Mouse (Mus musculus): ENCODE measurements around the gene Canx. TPM values are rescaled to one million over a fixed set of nuclear protein-coding genes. Genes with fewer than 3 reads are reported as not detected.
A peak's percentile ranks its signal among the peaks of the same experiment; 100 is the strongest.

The Canx gene
- total RNA-seq, 1 experiment from 2014 or later, result 1,241 TPM

DNA sequence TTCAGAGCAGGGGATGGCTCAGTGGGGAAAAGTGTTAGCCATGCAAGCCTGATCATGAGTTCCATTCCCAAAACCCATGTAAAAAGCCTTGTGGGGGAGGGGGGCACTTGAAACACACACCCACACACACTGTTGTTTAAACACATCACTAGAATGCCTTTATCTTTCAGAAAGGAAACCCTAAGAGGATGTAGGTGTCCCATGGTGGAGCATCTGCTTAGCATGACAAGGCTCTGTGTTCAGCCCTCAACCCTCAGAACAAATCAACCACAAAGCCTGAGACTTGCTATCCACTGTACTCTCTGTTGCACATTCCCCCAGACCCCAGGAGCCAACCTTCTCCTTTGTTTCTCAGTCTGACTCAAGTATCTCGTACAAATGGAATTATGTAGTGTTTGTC is 45.4 kb downstream of the Canx start:
- peak; percentile 79 for ATAC-seq (replicated peaks; ENCODE audit: low read depth, poor library complexity, severe bottlenecking)

DNA sequence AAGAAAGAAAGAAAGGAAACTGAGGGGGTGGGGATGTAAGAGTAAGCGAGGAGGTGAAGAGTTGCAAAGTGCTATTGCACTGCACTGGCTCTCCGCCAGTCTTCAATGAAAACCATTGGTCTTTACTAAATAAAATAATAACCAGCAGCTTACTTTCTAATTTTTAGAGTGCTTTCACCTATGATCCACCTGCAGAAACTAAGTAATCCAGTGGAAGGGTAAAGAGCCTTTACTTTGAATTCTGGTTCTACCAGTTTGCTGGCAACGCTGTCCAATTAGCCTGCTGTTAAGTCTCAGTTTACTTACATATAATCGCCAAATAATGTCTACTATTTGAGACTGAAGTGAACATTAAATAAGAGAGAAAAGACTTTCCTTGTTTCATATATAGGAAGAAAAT is 46.5 kb downstream of the Canx start:
- no peak for ATAC-seq (replicated peaks; ENCODE audit: low read depth, poor library complexity, severe bottlenecking)

DNA sequence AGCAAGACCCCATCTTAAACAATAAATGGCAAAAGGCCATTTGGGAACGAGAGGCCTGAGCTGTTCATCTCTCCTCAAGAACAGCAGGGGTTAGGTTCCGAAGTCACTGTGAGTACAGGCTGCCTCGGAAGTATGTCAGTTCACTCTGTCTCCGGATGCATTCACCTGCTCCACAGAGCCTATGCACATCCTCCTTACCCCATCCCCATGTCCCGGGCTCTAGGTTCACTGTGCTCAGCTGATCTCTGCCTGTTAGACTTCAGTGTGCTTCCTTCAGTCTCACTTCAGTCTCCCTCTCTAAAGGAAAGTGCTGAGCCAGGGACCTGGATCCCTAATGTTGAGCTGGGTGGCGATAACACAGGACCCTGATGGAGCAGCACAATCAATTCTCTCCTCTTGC is 47.8 kb downstream of the Canx start:
- no peak for ATAC-seq (replicated peaks; ENCODE audit: low read depth, poor library complexity, severe bottlenecking)

DNA sequence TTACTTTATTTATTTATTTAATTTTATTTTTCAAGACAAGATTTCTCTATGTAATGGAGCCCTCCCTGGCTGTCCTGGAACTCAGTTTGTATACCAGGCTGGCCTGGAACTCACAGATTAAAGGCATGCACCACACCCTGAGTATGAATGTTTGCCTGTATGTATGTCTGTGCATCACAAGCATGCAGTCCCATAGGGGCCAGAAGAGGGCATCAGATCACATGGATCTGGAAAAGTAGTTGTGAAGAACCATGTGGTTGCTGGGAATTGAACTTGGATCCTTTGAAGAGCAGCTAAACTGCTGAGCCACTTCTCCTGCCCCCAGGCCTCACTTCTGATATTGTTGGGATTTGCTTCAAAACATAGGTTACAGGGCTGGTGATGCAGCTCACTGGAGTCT is 48.4 kb downstream of the Canx start:
- ATAC-seq (replicated peaks; ENCODE audit: low read depth, poor library complexity, severe bottlenecking), result no peak

DNA sequence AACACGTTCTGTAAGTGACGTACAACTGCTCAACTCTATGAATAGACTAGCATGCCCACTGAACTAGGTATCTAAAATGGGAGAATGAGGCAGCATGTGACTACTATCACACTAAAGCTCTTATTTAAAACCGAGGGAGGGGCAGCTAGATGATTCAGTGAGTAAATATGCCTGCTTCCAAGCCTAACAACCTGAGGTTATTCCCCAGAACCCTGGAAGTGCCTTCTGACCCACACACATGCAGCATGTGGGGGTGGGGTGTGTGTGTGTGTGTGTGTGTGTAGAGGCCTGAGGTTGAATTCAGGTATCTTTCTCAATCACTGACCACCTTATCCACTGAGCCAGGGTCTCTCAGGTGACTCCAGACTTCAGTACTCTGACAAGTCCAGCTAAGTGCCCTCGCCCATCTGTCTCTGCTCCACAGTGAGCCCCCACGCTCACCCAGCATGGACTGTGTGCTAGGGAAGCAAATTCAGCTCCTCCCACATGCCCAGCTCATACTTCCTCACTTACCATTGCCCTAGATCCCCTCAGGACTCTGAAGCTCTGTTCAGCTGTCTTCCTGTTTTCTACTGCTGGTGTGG is 49.8 kb downstream of the Canx start:
- peak; percentile 84 for ATAC-seq (replicated peaks; ENCODE audit: low read depth, poor library complexity, severe bottlenecking)

DNA sequence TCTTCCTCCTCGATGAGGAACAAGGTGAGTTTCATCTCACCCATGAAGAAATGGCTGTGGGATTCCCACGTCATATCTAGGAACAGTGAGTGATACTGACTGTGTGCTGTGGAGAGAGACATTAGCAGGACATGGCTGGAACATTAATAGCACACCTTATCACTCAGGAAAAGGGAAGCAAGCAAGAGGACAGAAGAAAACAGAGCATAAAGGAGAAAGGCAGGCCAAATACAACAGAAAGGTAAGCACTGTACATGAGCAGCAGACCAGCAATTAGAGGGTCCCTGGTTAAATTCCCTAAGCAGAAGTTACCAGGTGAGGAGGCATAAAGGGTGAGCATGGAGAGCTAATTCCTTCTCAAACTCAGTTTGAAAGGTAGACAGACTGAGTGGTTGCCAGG is 50.4 kb downstream of the Canx start:
- no peak for ATAC-seq (replicated peaks; ENCODE audit: low read depth, poor library complexity, severe bottlenecking)

DNA sequence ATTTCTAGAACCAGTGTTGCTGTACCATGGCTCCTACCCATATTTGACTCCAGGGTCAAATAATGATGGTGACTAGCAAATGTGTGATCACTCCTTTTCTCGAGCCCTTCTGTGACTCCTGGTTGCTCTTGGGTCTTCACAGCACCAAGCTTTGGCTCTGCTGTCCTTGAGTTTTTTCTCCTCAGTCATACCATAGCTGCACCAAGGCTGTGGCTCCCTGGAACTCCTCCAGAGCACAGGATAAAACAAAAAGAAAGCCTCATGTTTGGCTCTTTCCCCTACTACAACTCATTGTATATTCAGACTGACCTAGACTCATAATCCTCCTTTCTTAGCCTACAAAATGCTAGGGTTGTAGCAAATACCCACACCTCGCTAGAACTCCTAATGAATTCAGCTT is 52.7 kb downstream of the Canx start:
- ATAC-seq (replicated peaks; ENCODE audit: low read depth, poor library complexity, severe bottlenecking), result no peak

DNA sequence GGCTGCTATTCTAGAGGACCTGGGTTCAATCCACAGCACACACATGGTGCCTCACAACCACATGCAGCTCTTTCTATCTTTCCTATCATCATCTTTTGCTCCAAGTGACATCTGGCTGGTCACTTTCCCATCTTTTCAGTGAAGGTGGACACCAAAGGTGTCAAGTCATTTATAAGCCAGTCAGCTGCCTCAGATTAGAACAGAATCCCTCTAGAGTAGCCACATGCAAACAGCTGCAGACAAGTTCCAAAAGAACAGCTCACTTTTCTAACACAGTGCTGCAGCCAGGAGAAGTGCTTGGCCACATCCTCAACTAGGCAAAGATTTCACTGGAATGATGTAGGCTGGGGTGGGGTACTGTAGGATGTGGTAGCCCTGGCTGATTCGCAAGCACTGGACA is 55.6 kb downstream of the Canx start:
- no peak for ATAC-seq (replicated peaks; ENCODE audit: low read depth, poor library complexity, severe bottlenecking)

DNA sequence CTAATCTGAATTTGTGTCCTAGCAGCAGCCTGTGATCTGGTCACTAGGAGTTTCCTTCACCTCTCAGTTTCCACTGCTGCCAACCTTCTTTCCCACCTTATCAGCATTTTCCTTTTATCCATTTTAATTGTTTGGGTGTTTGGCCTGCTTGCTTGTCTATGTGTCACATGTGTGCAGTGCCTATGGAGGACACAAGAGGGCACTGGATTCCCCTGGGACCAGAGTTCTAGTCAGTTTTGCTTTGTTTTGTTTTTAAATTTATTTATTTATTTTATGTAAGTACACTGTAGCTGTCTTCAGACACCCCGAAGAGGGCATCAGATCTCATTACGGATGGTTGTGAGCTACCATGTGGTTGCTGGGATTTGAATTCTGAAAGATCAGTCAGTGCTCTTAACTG is 56.3 kb downstream of the Canx start:
- peak; percentile 72; the same call in 1 of the 2 replicates for ATAC-seq (replicated peaks; ENCODE audit: low read depth, poor library complexity, severe bottlenecking)

DNA sequence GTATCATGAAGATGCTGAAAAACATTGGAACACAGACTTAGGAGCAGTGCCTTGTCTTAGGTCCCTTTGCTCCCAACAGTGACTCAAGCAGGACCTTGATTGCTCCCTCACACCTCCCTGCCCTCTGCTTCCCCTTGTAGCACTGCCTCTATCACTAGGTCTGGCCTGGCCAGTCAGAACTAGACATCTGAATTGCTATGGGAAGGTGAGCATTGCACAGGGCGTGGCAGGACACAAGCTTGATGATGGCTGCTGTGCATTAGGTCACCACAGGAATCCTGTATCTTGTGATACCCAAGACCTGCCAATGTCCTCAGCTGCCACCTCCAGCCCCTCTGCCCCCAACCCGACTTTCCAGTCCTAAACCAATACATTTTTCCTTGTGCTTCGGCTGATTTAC is 58.5 kb downstream of the Canx start:
- ATAC-seq (replicated peaks; ENCODE audit: low read depth, poor library complexity, severe bottlenecking), result no peak

DNA sequence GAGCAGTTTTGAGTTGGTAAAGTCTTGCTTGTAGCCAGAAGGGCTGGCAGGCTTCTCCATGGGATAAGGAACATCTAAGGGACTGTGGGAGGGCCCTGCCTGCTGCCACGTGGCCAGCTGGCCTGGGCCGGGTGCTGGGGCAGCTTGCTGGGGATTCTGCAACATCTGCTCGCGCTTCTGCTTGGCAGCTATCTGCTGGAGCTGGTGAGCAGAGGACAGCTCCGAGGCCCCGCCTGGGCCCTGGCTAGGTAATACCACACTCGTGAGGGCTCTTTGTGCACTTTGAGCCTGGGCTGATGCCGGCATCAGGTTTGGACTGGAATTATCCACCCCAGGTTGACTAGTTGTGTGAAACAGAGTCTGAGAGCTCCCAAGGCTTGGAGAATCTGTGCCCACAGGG is 59.5 kb downstream of the Canx start:
- no peak for ATAC-seq (replicated peaks; ENCODE audit: low read depth, poor library complexity, severe bottlenecking)

DNA sequence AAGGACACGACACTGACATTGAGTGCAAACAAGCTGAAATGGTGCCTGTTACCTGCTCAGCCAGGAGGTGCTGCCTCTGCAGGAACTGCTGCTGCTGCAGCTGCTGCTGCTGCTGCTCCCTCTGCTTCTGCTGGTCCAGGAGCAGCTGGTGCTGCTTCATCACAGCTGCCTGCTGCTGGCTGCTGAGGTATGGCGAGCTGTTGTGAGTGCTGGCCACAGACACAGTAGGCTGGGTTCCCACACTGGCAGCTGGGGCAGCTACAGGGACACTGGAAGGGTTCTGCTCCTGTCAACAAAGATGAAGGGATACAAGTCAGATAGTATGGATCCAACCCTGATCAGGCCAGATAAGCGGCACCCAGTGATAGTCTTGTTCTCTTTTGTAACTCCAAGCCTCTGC is 62.3 kb downstream of the Canx start:
- ATAC-seq (replicated peaks; ENCODE audit: low read depth, poor library complexity, severe bottlenecking), result no peak

DNA sequence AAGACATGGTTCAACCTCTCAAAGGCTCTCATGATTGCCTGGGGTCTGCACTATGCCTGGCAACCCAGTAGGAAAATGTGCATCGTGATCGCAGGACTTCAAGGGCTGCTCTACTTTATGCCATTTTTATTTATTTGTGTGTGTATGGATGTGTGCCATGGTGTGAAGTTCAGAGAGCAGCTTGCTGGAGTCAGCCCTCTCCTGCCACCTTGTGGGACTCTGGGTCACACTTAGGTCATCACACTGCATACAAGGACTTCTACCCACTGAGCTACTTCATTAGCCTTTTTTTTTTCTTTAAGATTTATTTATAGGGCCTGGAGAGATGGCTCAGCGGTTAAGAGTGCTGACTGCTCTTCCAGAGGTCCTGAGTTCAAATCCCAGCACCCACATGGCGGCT is 63.5 kb downstream of the Canx start:
- ATAC-seq (replicated peaks; ENCODE audit: low read depth, poor library complexity, severe bottlenecking), result peak; percentile 88

DNA sequence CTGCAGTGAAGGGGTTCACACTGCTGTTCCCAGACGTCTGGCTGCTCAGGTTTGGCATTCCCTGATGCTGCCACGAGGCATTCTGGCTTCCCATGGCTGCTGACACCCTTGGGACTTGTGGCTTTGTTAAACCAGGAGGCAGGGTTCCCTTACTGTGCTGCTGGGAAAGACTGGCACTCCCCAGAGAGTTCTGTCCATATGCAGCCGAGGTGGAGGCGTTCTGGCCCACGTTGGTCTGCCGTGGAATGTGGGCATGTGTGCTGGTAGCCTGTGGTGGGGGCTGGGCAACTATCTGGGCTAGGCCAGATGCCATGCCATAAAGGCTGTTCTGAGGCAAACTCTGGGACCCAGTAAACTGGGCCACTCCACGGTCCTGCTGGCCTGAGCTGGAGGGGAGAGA is 67.2 kb downstream of the Canx start:
- ATAC-seq (replicated peaks; ENCODE audit: low read depth, poor library complexity, severe bottlenecking), result no peak

DNA sequence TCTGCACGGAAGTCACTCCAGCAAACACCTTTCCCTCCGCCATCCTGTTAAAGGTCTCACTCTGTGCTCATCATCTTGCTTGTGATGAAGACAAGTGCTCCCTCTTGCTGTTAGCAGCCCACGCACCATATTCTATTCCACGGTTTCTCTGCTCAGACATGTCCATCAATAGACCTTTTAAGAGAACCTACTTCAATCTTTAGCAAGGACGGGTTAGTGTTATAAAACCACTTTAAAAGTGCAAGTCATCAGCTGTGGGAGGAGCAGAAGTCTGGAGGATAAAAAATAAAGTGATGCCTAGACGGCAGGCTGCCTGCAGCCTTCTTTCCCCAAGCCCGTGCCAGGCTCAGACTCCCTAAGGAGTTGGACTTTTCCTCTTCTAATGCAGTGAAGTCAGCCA is 68.9 kb downstream of the Canx start:
- ATAC-seq (replicated peaks; ENCODE audit: low read depth, poor library complexity, severe bottlenecking), result peak; percentile 76

DNA sequence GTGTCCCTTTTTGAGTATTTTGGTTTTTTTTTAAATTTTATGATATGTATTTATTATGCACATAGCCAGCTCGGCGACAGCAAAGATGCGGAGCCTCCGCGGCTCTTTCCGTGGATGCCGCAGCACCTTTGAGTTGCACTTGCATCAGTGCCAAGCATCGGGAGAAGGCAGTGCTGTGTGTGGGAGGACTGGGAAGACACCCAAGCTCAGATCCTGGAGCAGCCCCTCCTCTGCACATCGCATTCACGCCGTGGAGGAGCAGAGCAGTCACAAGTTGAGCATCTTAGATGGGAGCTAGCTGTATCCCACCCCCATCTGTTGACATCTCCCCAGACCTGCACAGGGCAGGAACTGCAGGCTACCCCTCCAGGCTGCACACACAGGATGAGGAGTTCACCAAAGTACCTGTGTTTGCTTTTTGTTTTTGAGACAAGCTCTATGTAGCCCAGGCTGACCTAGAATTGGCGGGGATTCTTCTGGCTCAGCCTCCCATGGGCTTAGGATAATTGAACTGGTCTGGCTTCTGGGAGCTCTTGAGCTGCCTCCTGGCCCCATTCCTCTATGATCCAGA is 71.4 kb downstream of the Canx start:
- ATAC-seq (replicated peaks; ENCODE audit: low read depth, poor library complexity, severe bottlenecking), result no peak

DNA sequence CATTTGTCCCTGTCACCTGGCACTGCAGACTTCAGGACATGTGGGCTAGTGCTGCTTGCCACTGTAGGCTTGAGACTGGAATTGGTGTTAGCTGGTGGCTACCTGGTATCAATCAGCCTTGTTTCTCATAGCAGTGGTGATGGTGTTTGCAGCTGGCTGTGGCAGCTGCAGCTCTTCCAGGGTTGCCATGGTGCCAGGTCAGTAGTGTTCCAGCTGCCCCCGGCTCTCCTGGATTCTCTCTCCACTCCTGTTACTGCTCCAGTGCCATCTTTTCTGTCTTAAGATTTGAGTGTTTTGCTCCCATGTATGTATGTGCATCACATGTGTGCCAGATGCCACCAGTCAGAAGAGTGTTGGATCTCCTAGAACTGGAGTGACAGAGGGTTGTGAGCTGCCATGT is 72.1 kb downstream of the Canx start:
- ATAC-seq (replicated peaks; ENCODE audit: low read depth, poor library complexity, severe bottlenecking), result no peak

DNA sequence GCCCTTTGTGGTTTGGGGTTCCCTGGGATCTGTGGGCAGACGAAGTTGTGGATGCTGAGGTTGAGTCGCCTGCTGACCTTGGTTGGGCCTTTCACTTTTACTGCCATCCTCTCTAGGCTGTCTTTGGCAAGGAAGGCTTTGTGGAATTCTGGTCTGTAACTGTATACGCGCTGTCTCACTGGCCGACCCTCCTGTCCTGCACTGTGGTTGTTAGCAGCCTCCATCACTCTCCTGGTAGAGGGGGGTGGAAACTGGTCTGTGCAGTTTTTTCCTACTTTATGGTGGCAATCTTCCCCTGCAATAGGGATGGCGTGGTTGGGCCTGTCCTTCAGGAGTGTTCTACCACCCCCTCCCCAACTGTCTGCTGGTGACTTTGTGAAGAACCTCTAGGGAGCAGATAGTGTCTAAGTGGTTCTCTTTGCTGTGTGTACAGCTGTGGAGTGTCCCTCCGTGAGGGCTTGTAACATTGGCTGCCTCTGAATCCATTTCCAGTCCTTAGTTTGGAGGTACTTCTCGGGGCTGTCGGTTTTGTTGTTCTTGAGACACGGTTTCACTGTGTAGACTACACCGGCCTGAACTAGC is 72.7 kb downstream of the Canx start:
- ATAC-seq (replicated peaks; ENCODE audit: low read depth, poor library complexity, severe bottlenecking), result no peak

DNA sequence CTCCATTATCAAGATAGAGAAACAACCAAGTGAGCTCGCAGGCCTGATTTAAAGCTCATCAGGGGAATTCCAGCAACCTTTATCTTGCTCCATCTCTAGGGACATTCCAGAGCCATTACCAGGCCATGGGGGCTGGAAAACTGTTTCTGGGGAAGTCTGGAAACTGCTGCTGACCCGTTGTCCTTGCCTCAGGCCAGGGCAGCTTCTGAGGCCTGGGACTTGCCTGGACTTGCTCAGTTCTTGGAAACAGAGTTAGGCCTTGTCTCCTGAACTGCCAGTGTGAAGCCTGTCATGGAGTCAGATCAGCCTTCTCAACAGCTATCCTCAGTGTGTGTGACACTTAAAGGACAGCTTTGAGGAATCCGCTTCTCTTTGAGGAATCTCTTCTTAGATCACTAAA is 73.3 kb downstream of the Canx start:
- ATAC-seq (replicated peaks; ENCODE audit: low read depth, poor library complexity, severe bottlenecking), result no peak

DNA sequence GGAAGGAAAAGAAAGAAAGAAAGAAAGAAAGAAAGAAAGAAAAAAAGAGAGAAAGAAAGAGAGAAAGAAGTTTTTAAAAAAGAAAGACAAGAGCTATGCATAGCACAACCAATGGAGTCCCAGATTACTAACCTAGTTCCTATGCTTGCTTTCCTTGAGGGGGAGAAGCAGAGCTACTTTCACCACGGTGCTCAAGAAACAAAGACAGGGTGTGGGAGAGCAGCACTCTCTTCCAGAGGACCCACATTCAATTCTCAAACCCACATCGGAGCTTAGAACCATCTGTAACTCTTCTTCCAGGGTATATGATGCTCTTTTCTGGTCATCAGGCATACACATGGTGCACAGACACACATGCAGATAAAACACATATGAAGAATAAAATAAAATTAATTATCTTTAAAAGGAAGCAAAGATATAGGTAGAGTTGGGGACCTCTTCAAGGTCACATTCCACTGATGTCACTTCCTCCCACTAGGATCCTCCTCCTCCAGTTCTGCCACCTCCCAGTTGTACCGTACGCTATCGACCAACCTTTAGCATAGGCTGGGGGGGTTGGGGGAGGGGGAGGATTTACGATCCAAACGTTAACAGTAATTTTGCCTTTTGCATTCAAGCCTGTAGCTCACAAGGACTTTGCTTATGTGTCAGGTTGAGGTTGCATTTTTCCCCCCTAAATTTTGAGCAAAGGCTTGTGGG is 76.9 kb downstream of the Canx start:
- no peak for ATAC-seq (replicated peaks; ENCODE audit: low read depth, poor library complexity, severe bottlenecking)

DNA sequence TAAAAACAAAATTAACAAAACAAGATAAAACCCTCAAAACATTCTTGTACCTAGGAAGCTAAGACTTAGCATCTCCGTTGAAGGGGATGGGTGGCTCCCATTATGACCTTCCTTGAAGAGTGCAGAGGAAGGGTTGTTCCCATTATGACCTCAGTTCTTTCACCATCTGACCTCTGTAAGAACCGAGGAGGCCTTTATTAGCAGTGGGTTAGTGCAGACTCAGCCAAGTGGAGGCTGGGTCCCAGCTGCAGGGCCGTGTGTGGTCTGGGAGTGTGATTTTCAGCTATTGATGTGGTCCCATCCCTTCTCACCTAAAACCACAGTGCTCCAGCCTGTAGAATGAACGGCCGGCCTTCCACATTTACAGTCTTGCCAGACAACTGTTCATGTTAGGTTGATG is 80.2 kb downstream of the Canx start:
- no peak for ATAC-seq (replicated peaks; ENCODE audit: low read depth, poor library complexity, severe bottlenecking)

Data from common myeloid progenitor, adult 5-6 weeks (primary cell).